In the genomic region with DNA sequence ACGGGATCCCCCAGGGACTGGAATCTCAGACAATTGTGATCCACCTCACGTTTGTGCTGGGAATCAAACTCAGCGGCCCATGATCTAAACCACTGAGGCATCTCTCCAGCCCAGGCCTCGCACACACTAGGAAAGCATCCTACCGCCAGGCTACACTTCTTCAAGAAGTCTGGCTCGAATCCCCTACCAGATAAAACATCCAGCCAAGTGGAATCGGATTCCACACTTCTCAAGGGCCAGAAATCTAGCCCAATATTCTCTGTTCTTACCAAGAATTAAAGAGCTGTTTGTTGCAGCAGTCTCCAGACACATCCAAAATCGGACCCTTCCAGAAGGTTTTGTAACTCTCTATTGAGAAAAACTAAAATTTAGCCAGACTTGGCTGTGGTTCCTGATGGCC, we compare ENCODE assay signal across 31 mouse cellular contexts. TPM values are rescaled to one million over a fixed set of nuclear protein-coding genes. Genes with fewer than 3 reads are reported as not detected.
DNase-seq lines count a peak whose midpoint lies in the region; ATAC-seq and TF ChIP-seq lines count a peak whose summit lies in the region.
"Had no signal": no experiment of that assay in that cellular context is flagged by ENCODE, and none has a peak within 500 bp of the region (broad histone marks: within the 10 kb centered on the region; RNA-seq: fewer than 3 reads in every experiment).

No protein-coding gene starts in this region.

- peaks cover 13% of the 10 kb centered on the region; the same call in 1 of the 2 replicates for H3K4me1 ChIP-seq in heart, embryonic 12.5 days (replicated peaks)
- H3K4me1 ChIP-seq in heart, embryonic 11.5 days (ENCODE audit: control insufficient read depth, insufficient read depth, low read length): peaks cover 9% of the 10 kb centered on the region; the same call in 1 of the 2 replicates

- intact Hi-C loops in heart, postnatal 25 days (cut with DNase I): no loop called here

- no peak overlapping the region for H3K27ac ChIP-seq in heart, embryonic 12.5 days (ENCODE audit: poor library complexity, severe bottlenecking)
- no peak overlapping the region for H3K27ac ChIP-seq in heart, embryonic 11.5 days (ENCODE audit: low read depth, low read length)
- H3K27ac ChIP-seq: heart, embryonic 15.5 days; hindbrain, embryonic 10.5 days; hindbrain, embryonic 15.5 days; left cerebral cortex, adult 2 months; limb, embryonic 12.5 days; liver, embryonic 12.5 days; macrophage had no signal

- peaks cover 3% of the 10 kb centered on the region for H3K36me3 ChIP-seq in heart, embryonic 12.5 days
- no peaks in the 10 kb centered on the region for H3K36me3 ChIP-seq in heart, embryonic 11.5 days (ENCODE audit: control insufficient read depth, insufficient read depth, low read length)
- H3K36me3 ChIP-seq: hindbrain, embryonic 15.5 days had no signal

- peaks cover 21% of the 10 kb centered on the region for H3K27me3 ChIP-seq in heart, embryonic 12.5 days (replicated peaks)
- peaks cover 14% of the 10 kb centered on the region for H3K27me3 ChIP-seq in heart, embryonic 11.5 days (ENCODE audit: control insufficient read depth, insufficient read depth, low read length)

- TF ChIP-seq CTCF in brain, embryonic 14.5 days (IDR thresholded peaks at IDR 0.05; ENCODE audit: borderline replicate concordance, extremely low read depth, insufficient read depth, insufficient read length): no peak

- TF ChIP-seq POLR2A in brain, embryonic 14.5 days (IDR thresholded peaks at IDR 0.05; ENCODE audit: borderline replicate concordance, extremely low read depth, insufficient read depth, insufficient read length, poor library complexity, severe bottlenecking): no peak

- no peak overlapping the region for H3K9ac ChIP-seq in heart, embryonic 12.5 days
- no peak overlapping the region for H3K9ac ChIP-seq in heart, embryonic 11.5 days (ENCODE audit: low read depth, low read length)
- H3K9ac ChIP-seq: heart, embryonic 15.5 days; hindbrain, embryonic 15.5 days; limb, embryonic 12.5 days; liver, embryonic 12.5 days; liver, postnatal 0 days had no signal

- ATAC-seq in heart, embryonic 12.5 days (ENCODE audit: insufficient number of reproducible peaks, low FRiP score): no peak
- ATAC-seq in heart, embryonic 11.5 days (replicated peaks; ENCODE audit: insufficient number of reproducible peaks, low FRiP score, low TSS enrichment): no peak
- ATAC-seq: activated CD4-positive, CD25-positive, alpha-beta regulatory T cell, adult 4 months; forebrain, embryonic 16.5 days; inflammation-experienced regulatory T-cells, adult 6 months; liver, embryonic 12.5 days; liver, postnatal 0 days had no signal

- peak; percentile 96 for DNase-seq in heart, adult 11 months
- DNase-seq in heart, postnatal 25 days (ENCODE audit: low spot score): peak; percentile 34
- peak; percentile 24 for DNase-seq in NIH3T3 (ENCODE audit: low read depth)
- peak; percentile 38 for DNase-seq in brain, embryonic 14.5 days (ENCODE audit: low read depth)
- DNase-seq in adipocyte (ENCODE audit: low spot score): no peak
- DNase-seq: adrenal gland, adult 8-10 months; B cell, adult 2 months; cerebellum, adult 9-10 months; cerebellum, postnatal 36 days; gastrocnemius, postnatal 36 days; kidney, adult 11 months; kidney, postnatal 14 days; liver, postnatal 0 days; midbrain, embryonic 14.5 days; right cerebral cortex, postnatal 4 days; thymus, adult 2 months; thymus, postnatal 36 days had no signal

- WGBS in heart, embryonic 12.5 days: 78% methylated on average over 8 of the region's 8 CpGs
- 84% methylated on average over 8 of the region's 8 CpGs for WGBS in heart, embryonic 11.5 days (ENCODE audit: insufficient replicate concordance)

- no peak overlapping the region for H3K4me2 ChIP-seq in heart, embryonic 12.5 days
- H3K4me2 ChIP-seq in heart, embryonic 11.5 days: no peak overlapping the region
- H3K4me2 ChIP-seq: heart, embryonic 15.5 days; hindbrain, embryonic 15.5 days; limb, embryonic 12.5 days; liver, embryonic 12.5 days had no signal

- no peak overlapping the region for H3K4me3 ChIP-seq in heart, embryonic 12.5 days
- no peak overlapping the region for H3K4me3 ChIP-seq in heart, embryonic 11.5 days (ENCODE audit: low read depth, low read length)
- H3K4me3 ChIP-seq: heart, embryonic 15.5 days; hindbrain, embryonic 10.5 days; hindbrain, embryonic 15.5 days; left cerebral cortex, adult 2 months; limb, embryonic 12.5 days; liver, embryonic 12.5 days had no signal

- no peaks in the 10 kb centered on the region for H3K9me3 ChIP-seq in heart, embryonic 12.5 days (replicated peaks)
- no peaks in the 10 kb centered on the region for H3K9me3 ChIP-seq in heart, embryonic 11.5 days (replicated peaks; ENCODE audit: control insufficient read depth, low read length)
- H3K9me3 ChIP-seq: heart, embryonic 15.5 days; hindbrain, embryonic 10.5 days; hindbrain, embryonic 15.5 days; limb, embryonic 12.5 days; liver, embryonic 12.5 days had no signal

RNA-seq across cellular contexts. Expression of a gene that starts 59.2 kb away (rescaled TPM):
- polyA plus RNA-seq in heart, embryonic 12.5 days (2016; fragmentation: Nextera tagmentation; extraction: Ambion mirVana): 0.55 and 0.59 TPM in 2 replicates
- total RNA-seq in heart, postnatal 25 days (2021): 10 to 100 TPM; 32.3 to 32.6 TPM
- 0.39 and 0.51 TPM in 2 replicates for polyA plus RNA-seq in heart, embryonic 11.5 days (2014; fragmentation: Nextera tagmentation; extraction: Ambion mirVana)
- polyA plus RNA-seq in brain, embryonic 14.5 days (2012; rRNA removed): 2.2 and 2.8 TPM in 2 replicates
- total RNA-seq: megakaryocyte-erythroid progenitor cell, adult 5-6 weeks; monocyte, adult 5-6 weeks had no signal
- polyA plus RNA-seq: activated CD4-positive, CD25-positive, alpha-beta regulatory T cell, adult 4 months; inflammation-experienced regulatory T-cells, adult 6 months; macrophage had no signal
